Mouse (Mus musculus) CH12.LX (cell line): ENCODE measurements around the gene Ric8a.

Experiments used
- CHD1 ChIP-seq: IDR thresholded peaks from 2 replicates; pipeline ENCODE4 v1.6.1; 2012; ENCODE audit warnings: low read depth, low read length, improper control_type of control experiment, inconsistent platforms
- CTCF ChIP-seq, 2 experiments: IDR thresholded peaks in 1 of 2; conservative IDR thresholded peaks in 1 of 2; 2 replicates each; pipeline ENCODE4 v1.5.1; 2011 to 2012; ENCODE audit warnings: low read depth in 2 of 2, low read length in 2 of 2, improper control_type of control experiment in 1 of 2, inconsistent platforms in 1 of 2, mild to moderate bottlenecking in 1 of 2, moderate library complexity in 1 of 2
- RCOR1 ChIP-seq: conservative IDR thresholded peaks from 2 replicates; pipeline ENCODE4 v1.6.1; 2012; ENCODE audit warnings: low read depth, mild to moderate bottlenecking, inconsistent platforms, low read length, improper control_type of control experiment
- SMC3 ChIP-seq: IDR thresholded peaks from 2 replicates; pipeline ENCODE4 v1.6.1; 2011; ENCODE audit warnings: low read depth, low read length, improper control_type of control experiment
- ZC3H11A ChIP-seq: IDR thresholded peaks from 2 replicates; pipeline ENCODE4 v1.6.1; 2012; ENCODE audit warnings: low read depth, mild to moderate bottlenecking, inconsistent platforms, low read length, improper control_type of control experiment
- ZNF384 ChIP-seq: IDR thresholded peaks from 2 replicates; pipeline ENCODE4 v1.6.1; 2012; ENCODE audit warnings: low read depth, low read length, improper control_type of control experiment, inconsistent platforms

- no peak for TF ChIP-seq ZC3H11A
- no peak for TF ChIP-seq ZNF384
- no peak for TF ChIP-seq CHD1
- no peak for TF ChIP-seq CTCF (conservative IDR thresholded peaks at IDR 0.05 in 1 of 2, IDR thresholded peaks at IDR 0.05 in 1 of 2; ENCODE audit: low read depth in 2 of 2, low read length in 2 of 2)
- TF ChIP-seq SMC3: no peak
- TF ChIP-seq RCOR1: no peak
These were observed 23.7 kb downstream of the Ric8a start for GRCm38 (mm10) chr7:140880419-140880818.
